Mouse (Mus musculus): ENCODE data around the gene Galnt16. TPM values are rescaled to one million over a fixed set of nuclear protein-coding genes. Genes with fewer than 3 reads are reported as not detected.

The Galnt16 gene
- polyA plus RNA-seq, 1 experiment from 2014 or later: 9.4 TPM

- WGBS: under 1% methylated on average over 25 of the region's 25 CpGs
- H3K36me3 ChIP-seq: no peaks in the 10 kb centered on the region
Observed at GRCm38 (mm10) chr12:80518393-80518756, 298 bp downstream of the Galnt16 start.

DNA sequence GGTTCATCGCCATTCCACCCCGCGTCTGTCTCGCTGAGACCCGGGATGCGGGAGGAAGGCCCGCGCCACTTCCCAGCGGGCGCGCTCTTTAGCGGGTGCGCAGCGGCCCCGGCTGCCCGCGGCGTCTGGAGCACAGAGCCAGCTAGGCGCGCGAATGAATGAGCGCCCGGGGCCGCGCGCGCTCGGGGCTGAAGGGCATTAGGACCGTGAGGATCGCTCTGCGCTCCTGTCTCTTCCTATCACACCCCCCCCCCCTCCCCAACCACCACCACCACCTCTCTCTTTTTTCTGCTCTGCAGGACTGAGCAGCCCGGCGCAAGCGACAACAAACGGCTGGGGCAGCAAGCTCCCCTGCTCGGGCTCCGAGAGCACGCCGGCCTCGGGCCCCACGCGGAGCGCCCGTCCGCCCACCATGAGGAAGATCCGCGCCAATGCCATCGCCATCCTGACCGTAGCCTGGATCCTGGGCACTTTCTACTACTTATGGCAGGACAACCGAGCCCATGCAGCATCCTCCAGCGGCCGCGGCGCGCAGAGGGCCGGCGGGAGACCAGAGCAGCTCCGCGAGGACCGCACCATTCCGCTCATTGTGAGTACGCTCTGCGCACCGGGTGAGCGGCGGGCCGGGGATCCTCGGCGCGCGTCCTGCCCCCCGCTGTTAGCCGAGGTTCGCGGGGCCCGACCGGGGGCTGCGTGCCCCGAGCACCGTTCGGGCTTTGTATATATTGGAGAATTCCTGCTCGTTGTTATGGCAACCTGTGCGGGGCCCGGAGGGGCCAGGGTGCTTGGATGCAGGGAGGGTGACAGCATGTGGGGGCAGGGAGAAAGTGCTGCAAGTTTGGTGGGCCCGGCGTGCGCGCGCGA is 912 bp downstream of the Galnt16 start:
- peak overlapping the region; percentile 99 for H3K4me2 ChIP-seq
- peak overlapping the region; percentile 68 for H3K4me3 ChIP-seq (replicated peaks)
- WGBS: under 1% methylated on average over 90 of the region's 90 CpGs
- no peak overlapping the region for H3K27ac ChIP-seq
- H3K9ac ChIP-seq: peak overlapping the region; percentile 55
- H3K27me3 ChIP-seq: peaks cover 80% of the 10 kb centered on the region
- ATAC-seq (replicated peaks; ENCODE audit: low FRiP score): peak; percentile 57
- peaks cover 32% of the 10 kb centered on the region for H3K4me1 ChIP-seq
- H3K9me3 ChIP-seq (replicated peaks): no peaks in the 10 kb centered on the region
- no peaks in the 10 kb centered on the region for H3K36me3 ChIP-seq

More at GRCm38 (mm10) chr12:80518393-80518756, 298 bp downstream of the Galnt16 start:
- H3K4me3 ChIP-seq (replicated peaks): peak overlapping the region; percentile 68
- no peak overlapping the region for H3K27ac ChIP-seq
- H3K4me2 ChIP-seq: peak overlapping the region; percentile 99
- H3K9me3 ChIP-seq (replicated peaks): no peaks in the 10 kb centered on the region
- peaks cover 80% of the 10 kb centered on the region for H3K27me3 ChIP-seq
- H3K4me1 ChIP-seq: peaks cover 29% of the 10 kb centered on the region
- peak; percentile 50 for ATAC-seq (replicated peaks; ENCODE audit: low FRiP score)
- H3K9ac ChIP-seq: peak overlapping the region; percentile 55; the same call in 1 of the 2 replicates

GRCm38 (mm10) chr12:80519621-80520332 is 1.7 kb downstream of the Galnt16 start:
- Histone ChIP-seq H3K27ac (no peak overlapping the region), H3K9me3 (replicated peaks) (no peaks in the 10 kb centered on the region), H3K27me3 (peaks cover 75% of the 10 kb centered on the region), H3K4me2 (peak overlapping the region; percentile 99), H3K4me1 (peaks cover 37% of the 10 kb centered on the region), H3K4me3 (replicated peaks) (peak overlapping the region; percentile 68), H3K9ac (peak overlapping the region; percentile 55), H3K36me3 (no peaks in the 10 kb centered on the region)
- WGBS: 1% methylated on average over 43 of the region's 43 CpGs
- ATAC-seq (replicated peaks; ENCODE audit: low FRiP score): peak; percentile 17; the same call in 1 of the 2 replicates

GRCm38 (mm10) chr12:80522006-80522405 is 3.9 kb downstream of the Galnt16 start:
- H3K4me1 ChIP-seq: peaks cover 37% of the 10 kb centered on the region
- no peak for ATAC-seq (replicated peaks; ENCODE audit: low FRiP score)
- peaks cover 52% of the 10 kb centered on the region for H3K27me3 ChIP-seq
- H3K9me3 ChIP-seq (replicated peaks): no peaks in the 10 kb centered on the region
- no peaks in the 10 kb centered on the region for H3K36me3 ChIP-seq
- H3K9ac ChIP-seq: no peak overlapping the region
- 73% methylated on average over 3 of the region's 3 CpGs for WGBS
- H3K27ac ChIP-seq: no peak overlapping the region
- no peak overlapping the region for H3K4me2 ChIP-seq
- H3K4me3 ChIP-seq (replicated peaks): no peak overlapping the region

- no peak overlapping the region for H3K4me3 ChIP-seq (replicated peaks)
- 35% methylated on average over 12 of the region's 12 CpGs for WGBS
- no peak for ATAC-seq (replicated peaks; ENCODE audit: low FRiP score)
- H3K27me3 ChIP-seq: peaks cover 28% of the 10 kb centered on the region
- H3K4me2 ChIP-seq: no peak overlapping the region
- H3K4me1 ChIP-seq: peaks cover 23% of the 10 kb centered on the region
- H3K9me3 ChIP-seq (replicated peaks): no peaks in the 10 kb centered on the region
- H3K27ac ChIP-seq: no peak overlapping the region
- H3K36me3 ChIP-seq: no peaks in the 10 kb centered on the region
- H3K9ac ChIP-seq: no peak overlapping the region
Observed at GRCm38 (mm10) chr12:80524276-80524921, 6.3 kb downstream of the Galnt16 start.

DNA sequence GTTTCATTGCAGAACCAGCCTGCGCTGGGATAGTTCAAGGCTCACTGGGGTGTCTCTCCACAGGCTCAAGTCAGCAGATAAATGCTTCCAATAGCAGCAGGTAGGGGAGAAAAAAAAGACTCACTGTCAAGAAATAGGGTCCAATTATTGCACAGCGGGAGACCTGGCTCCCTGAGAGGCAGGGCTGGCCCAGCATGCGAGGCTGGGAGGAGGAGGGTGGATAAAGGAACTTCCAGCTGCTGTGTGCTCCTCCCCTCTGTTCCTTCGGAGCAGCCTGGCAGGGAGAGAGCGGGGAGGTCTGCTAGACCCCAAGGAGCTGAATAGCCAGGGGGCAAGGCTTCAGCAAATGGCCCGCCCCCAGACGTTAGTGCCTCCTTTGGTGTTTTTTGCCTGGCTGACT is 7.4 kb downstream of the Galnt16 start:
- no peak overlapping the region for H3K9ac ChIP-seq
- WGBS: 19% methylated on average over 7 of the region's 7 CpGs
- peaks cover 17% of the 10 kb centered on the region for H3K27me3 ChIP-seq
- peaks cover 13% of the 10 kb centered on the region; the same call in 1 of the 2 replicates for H3K4me1 ChIP-seq
- no peak overlapping the region for H3K27ac ChIP-seq
- no peak overlapping the region for H3K4me3 ChIP-seq (replicated peaks)
- no peaks in the 10 kb centered on the region for H3K9me3 ChIP-seq (replicated peaks)
- no peak for ATAC-seq (replicated peaks; ENCODE audit: low FRiP score)
- no peak overlapping the region for H3K4me2 ChIP-seq
- no peaks in the 10 kb centered on the region for H3K36me3 ChIP-seq

DNA sequence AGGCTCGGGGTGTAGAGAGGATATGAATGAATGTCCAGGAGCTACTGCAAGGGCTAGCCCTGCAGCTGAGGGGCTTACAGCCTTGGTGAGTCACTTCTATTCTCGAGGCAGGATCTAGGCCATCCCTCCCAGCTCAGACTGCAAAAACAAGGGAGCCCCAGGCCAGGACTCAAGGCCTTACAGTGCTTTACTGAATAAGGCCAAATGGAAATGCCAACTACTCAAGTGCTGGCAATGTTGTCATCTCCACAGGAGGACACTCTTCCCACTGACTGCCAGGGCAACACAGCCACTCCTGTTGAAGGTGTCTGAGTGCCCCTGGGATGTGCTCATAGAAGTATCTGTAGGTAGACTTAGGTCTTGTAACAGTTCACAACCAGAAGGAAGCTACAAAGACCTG is 8.4 kb downstream of the Galnt16 start:
- no peaks in the 10 kb centered on the region for H3K9me3 ChIP-seq (replicated peaks)

DNA sequence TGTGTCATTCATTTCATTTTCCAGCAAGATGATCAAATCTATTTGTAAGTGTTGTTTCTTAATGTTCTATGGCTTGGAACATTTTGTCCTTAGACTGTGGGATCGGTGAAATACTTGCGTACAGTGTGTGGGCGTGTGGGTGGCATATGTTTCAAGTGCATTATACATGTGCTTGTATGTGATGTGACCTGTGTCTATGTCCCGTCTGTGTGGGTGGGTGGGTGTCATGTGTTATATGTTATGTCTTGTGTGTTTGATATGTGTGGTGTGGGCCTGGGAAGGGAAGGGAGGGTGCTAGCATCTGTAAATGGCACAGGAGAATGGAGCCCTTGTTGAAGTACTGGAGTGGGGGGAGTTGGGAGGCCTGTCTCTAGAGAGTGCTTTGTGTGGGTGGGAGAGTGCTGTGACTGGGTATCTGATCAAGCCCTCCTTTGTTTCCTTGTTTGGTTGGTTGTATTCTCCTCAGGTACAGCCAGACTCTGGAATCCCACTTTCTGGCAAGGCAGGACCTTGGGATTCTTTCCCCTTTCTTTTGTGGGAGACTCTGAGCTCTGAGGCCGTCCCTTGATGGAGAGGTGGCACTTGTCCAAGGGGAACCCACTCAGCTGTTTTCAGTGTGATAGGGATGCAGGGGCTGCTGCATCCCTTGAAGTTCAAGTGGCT is 9.8 kb downstream of the Galnt16 start:
- ATAC-seq (replicated peaks; ENCODE audit: low FRiP score): no peak
- Histone ChIP-seq H3K4me1 (peaks cover 8% of the 10 kb centered on the region; the same call in 1 of the 2 replicates), H3K27ac (no peak overlapping the region), H3K36me3 (no peaks in the 10 kb centered on the region), H3K9me3 (replicated peaks) (no peaks in the 10 kb centered on the region), H3K27me3 (no peaks in the 10 kb centered on the region), H3K4me2 (no peak overlapping the region), H3K4me3 (replicated peaks) (no peak overlapping the region), H3K9ac (no peak overlapping the region)
- WGBS: 87% methylated on average over 5 of the region's 5 CpGs

More for the DNA sequence above, 8.4 kb downstream of the Galnt16 start:
- ATAC-seq (replicated peaks; ENCODE audit: low FRiP score): no peak
- H3K36me3 ChIP-seq: no peaks in the 10 kb centered on the region
- H3K4me1 ChIP-seq: peaks cover 13% of the 10 kb centered on the region; the same call in 1 of the 2 replicates
- H3K9ac ChIP-seq: no peak overlapping the region
- peaks cover 7% of the 10 kb centered on the region for H3K27me3 ChIP-seq
- 84% methylated on average over 2 of the region's 2 CpGs for WGBS
- no peak overlapping the region for H3K4me3 ChIP-seq (replicated peaks)
- H3K27ac ChIP-seq: no peak overlapping the region
- H3K4me2 ChIP-seq: no peak overlapping the region

GRCm38 (mm10) chr12:80530052-80530451 is 12.0 kb downstream of the Galnt16 start:
- Histone ChIP-seq H3K27me3 (no peaks in the 10 kb centered on the region), H3K9me3 (replicated peaks) (no peaks in the 10 kb centered on the region), H3K9ac (no peak overlapping the region), H3K27ac (no peak overlapping the region), H3K4me2 (no peak overlapping the region), H3K36me3 (no peaks in the 10 kb centered on the region), H3K4me1 (no peaks in the 10 kb centered on the region), H3K4me3 (replicated peaks) (no peak overlapping the region)
- ATAC-seq (replicated peaks; ENCODE audit: low FRiP score): no peak
- WGBS: 78% methylated on average over 2 of the region's 2 CpGs

GRCm38 (mm10) chr12:80530630-80531029 is 12.6 kb downstream of the Galnt16 start:
- Histone ChIP-seq H3K4me3 (replicated peaks) (no peak overlapping the region), H3K27me3 (no peaks in the 10 kb centered on the region), H3K36me3 (no peaks in the 10 kb centered on the region), H3K27ac (no peak overlapping the region), H3K9me3 (replicated peaks) (no peaks in the 10 kb centered on the region), H3K4me1 (no peaks in the 10 kb centered on the region), H3K4me2 (no peak overlapping the region), H3K9ac (no peak overlapping the region)
- 70% methylated on average over 6 of the region's 6 CpGs for WGBS
- no peak for ATAC-seq (replicated peaks; ENCODE audit: low FRiP score)

GRCm38 (mm10) chr12:80531585-80531984 is 13.5 kb downstream of the Galnt16 start:
- 76% methylated on average over 10 of the region's 10 CpGs for WGBS
- no peak for ATAC-seq (replicated peaks; ENCODE audit: low FRiP score)

More at GRCm38 (mm10) chr12:80531585-80531984, 13.5 kb downstream of the Galnt16 start:
- no peaks in the 10 kb centered on the region for H3K4me1 ChIP-seq
- H3K36me3 ChIP-seq: no peaks in the 10 kb centered on the region
- no peak overlapping the region for H3K4me3 ChIP-seq (replicated peaks)
- no peak overlapping the region for H3K27ac ChIP-seq
- H3K4me2 ChIP-seq: no peak overlapping the region
- H3K9me3 ChIP-seq (replicated peaks): no peaks in the 10 kb centered on the region
- H3K9ac ChIP-seq: no peak overlapping the region
- H3K27me3 ChIP-seq: no peaks in the 10 kb centered on the region
